Mouse (Mus musculus): ENCODE results near the gene Rab29. TPM values are rescaled to one million over a fixed set of nuclear protein-coding genes. Genes with fewer than 3 reads are reported as not detected.

Gene Rab29
- polyA plus RNA-seq, 1 experiment from 2014 or later: 8.6 TPM

- H3K27ac ChIP-seq: no peak overlapping the region
- WGBS: 87% methylated on average over 8 of the region's 8 CpGs
- H3K4me1 ChIP-seq: peaks cover 37% of the 10 kb centered on the region
- H3K4me3 ChIP-seq: no peak overlapping the region
- no peak for DNase-seq (ENCODE audit: low spot score)
- H3K36me3 ChIP-seq: peaks cover 61% of the 10 kb centered on the region
- no peaks in the 10 kb centered on the region for H3K27me3 ChIP-seq (ENCODE audit: low read depth, poor library complexity, severe bottlenecking)
- H3K9me3 ChIP-seq (replicated peaks): no peaks in the 10 kb centered on the region
Measured at GRCm38 (mm10) chr1:131830971-131831641, 35.9 kb upstream of the Rab29 start.

- Histone ChIP-seq H3K27me3 (ENCODE audit: low read depth, poor library complexity, severe bottlenecking) (no peaks in the 10 kb centered on the region), H3K36me3 (peaks cover 82% of the 10 kb centered on the region), H3K27ac (no peak overlapping the region), H3K4me1 (no peaks in the 10 kb centered on the region), H3K9me3 (replicated peaks) (no peaks in the 10 kb centered on the region), H3K4me3 (no peak overlapping the region)
- 85% methylated on average over 3 of the region's 3 CpGs for WGBS
- DNase-seq (ENCODE audit: low spot score): no peak
Measured at GRCm38 (mm10) chr1:131837035-131837434, 30.0 kb upstream of the Rab29 start.

- WGBS: 86% methylated on average over 5 of the region's 5 CpGs
- no peak overlapping the region for H3K4me3 ChIP-seq
- H3K4me1 ChIP-seq: no peaks in the 10 kb centered on the region
- peaks cover 83% of the 10 kb centered on the region for H3K36me3 ChIP-seq
- H3K9me3 ChIP-seq (replicated peaks): no peaks in the 10 kb centered on the region
- DNase-seq (ENCODE audit: low spot score): no peak
- H3K27ac ChIP-seq: no peak overlapping the region
- no peaks in the 10 kb centered on the region for H3K27me3 ChIP-seq (ENCODE audit: low read depth, poor library complexity, severe bottlenecking)
Measured at GRCm38 (mm10) chr1:131838542-131838941, 28.5 kb upstream of the Rab29 start.

- Histone ChIP-seq H3K27ac (no peak overlapping the region), H3K4me1 (no peaks in the 10 kb centered on the region), H3K9me3 (replicated peaks) (no peaks in the 10 kb centered on the region), H3K4me3 (no peak overlapping the region), H3K27me3 (ENCODE audit: low read depth, poor library complexity, severe bottlenecking) (no peaks in the 10 kb centered on the region), H3K36me3 (peaks cover 83% of the 10 kb centered on the region)
- 58% methylated on average over 2 of the region's 2 CpGs for WGBS
- DNase-seq (ENCODE audit: low spot score): no peak
Measured at GRCm38 (mm10) chr1:131839279-131839678, 27.7 kb upstream of the Rab29 start.

GRCm38 (mm10) chr1:131842221-131842620, 24.8 kb upstream of the Rab29 start:
- H3K27ac ChIP-seq: no peak overlapping the region
- no peak for DNase-seq (ENCODE audit: low spot score)
- no peaks in the 10 kb centered on the region for H3K9me3 ChIP-seq (replicated peaks)
- no peaks in the 10 kb centered on the region for H3K27me3 ChIP-seq (ENCODE audit: low read depth, poor library complexity, severe bottlenecking)
- 91% methylated on average over 4 of the region's 4 CpGs for WGBS
- H3K4me1 ChIP-seq: no peaks in the 10 kb centered on the region
- H3K36me3 ChIP-seq: peaks cover 88% of the 10 kb centered on the region
- H3K4me3 ChIP-seq: no peak overlapping the region

- 92% methylated on average over 10 of the region's 10 CpGs for WGBS
- no peak overlapping the region for H3K4me3 ChIP-seq
- H3K4me1 ChIP-seq: no peaks in the 10 kb centered on the region
- no peaks in the 10 kb centered on the region for H3K9me3 ChIP-seq (replicated peaks)
- DNase-seq (ENCODE audit: low spot score): no peak
- no peaks in the 10 kb centered on the region for H3K27me3 ChIP-seq (ENCODE audit: low read depth, poor library complexity, severe bottlenecking)
- H3K27ac ChIP-seq: no peak overlapping the region
- peaks cover 91% of the 10 kb centered on the region for H3K36me3 ChIP-seq
Measured at GRCm38 (mm10) chr1:131843758-131844157, 23.3 kb upstream of the Rab29 start.

GRCm38 (mm10) chr1:131844883-131845282, 22.1 kb upstream of the Rab29 start:
- Histone ChIP-seq H3K4me1 (no peaks in the 10 kb centered on the region), H3K27me3 (ENCODE audit: low read depth, poor library complexity, severe bottlenecking) (no peaks in the 10 kb centered on the region), H3K27ac (no peak overlapping the region), H3K9me3 (replicated peaks) (no peaks in the 10 kb centered on the region), H3K4me3 (no peak overlapping the region), H3K36me3 (peaks cover 79% of the 10 kb centered on the region)
- DNase-seq (ENCODE audit: low spot score): no peak
- WGBS: 76% methylated on average over 8 of the region's 8 CpGs

- Histone ChIP-seq H3K9me3 (replicated peaks) (no peaks in the 10 kb centered on the region), H3K27ac (no peak overlapping the region), H3K4me1 (no peaks in the 10 kb centered on the region), H3K4me3 (no peak overlapping the region), H3K27me3 (ENCODE audit: low read depth, poor library complexity, severe bottlenecking) (no peaks in the 10 kb centered on the region), H3K36me3 (peaks cover 66% of the 10 kb centered on the region)
- 79% methylated on average over 5 of the region's 5 CpGs for WGBS
- DNase-seq (ENCODE audit: low spot score): peak; percentile 38
Measured at GRCm38 (mm10) chr1:131846255-131846654, 20.8 kb upstream of the Rab29 start.

GRCm38 (mm10) chr1:131861811-131862210, 5.2 kb upstream of the Rab29 start:
- H3K4me3 ChIP-seq: no peak overlapping the region
- no peaks in the 10 kb centered on the region for H3K9me3 ChIP-seq (replicated peaks)
- no peaks in the 10 kb centered on the region for H3K36me3 ChIP-seq
- H3K27me3 ChIP-seq (ENCODE audit: low read depth, poor library complexity, severe bottlenecking): no peaks in the 10 kb centered on the region
- 75% methylated on average over 4 of the region's 4 CpGs for WGBS
- no peaks in the 10 kb centered on the region for H3K4me1 ChIP-seq
- DNase-seq (ENCODE audit: low spot score): no peak
- H3K27ac ChIP-seq: no peak overlapping the region

GRCm38 (mm10) chr1:131865596-131865995, 1.4 kb upstream of the Rab29 start:
- no peaks in the 10 kb centered on the region for H3K9me3 ChIP-seq (replicated peaks)
- H3K4me3 ChIP-seq: no peak overlapping the region
- DNase-seq (ENCODE audit: low spot score): no peak
- peaks cover 7% of the 10 kb centered on the region for H3K4me1 ChIP-seq
- peaks cover 11% of the 10 kb centered on the region for H3K27me3 ChIP-seq (ENCODE audit: low read depth, poor library complexity, severe bottlenecking)
- no peaks in the 10 kb centered on the region for H3K36me3 ChIP-seq
- 79% methylated on average over 5 of the region's 5 CpGs for WGBS
- H3K27ac ChIP-seq: no peak overlapping the region

- 78% methylated on average over 6 of the region's 6 CpGs for WGBS
- H3K27ac ChIP-seq: no peak overlapping the region
- no peaks in the 10 kb centered on the region for H3K36me3 ChIP-seq
- DNase-seq (ENCODE audit: low spot score): no peak
- peak overlapping the region; percentile 69; the same call in 1 of the 2 replicates for H3K4me3 ChIP-seq
- peaks cover 7% of the 10 kb centered on the region for H3K4me1 ChIP-seq
- peaks cover 11% of the 10 kb centered on the region for H3K27me3 ChIP-seq (ENCODE audit: low read depth, poor library complexity, severe bottlenecking)
- no peaks in the 10 kb centered on the region for H3K9me3 ChIP-seq (replicated peaks)
Measured at GRCm38 (mm10) chr1:131866304-131866999, 572 bp upstream of the Rab29 start.

GRCm38 (mm10) chr1:131867946-131868290, 894 bp downstream of the Rab29 start:
- Histone ChIP-seq H3K4me1 (peaks cover 7% of the 10 kb centered on the region), H3K36me3 (no peaks in the 10 kb centered on the region), H3K27me3 (ENCODE audit: low read depth, poor library complexity, severe bottlenecking) (peaks cover 11% of the 10 kb centered on the region), H3K4me3 (peak overlapping the region; percentile 69), H3K27ac (peak overlapping the region; percentile 67), H3K9me3 (replicated peaks) (no peaks in the 10 kb centered on the region)
- 19% methylated on average over 10 of the region's 10 CpGs for WGBS
- DNase-seq (ENCODE audit: low spot score): no peak

- no peaks in the 10 kb centered on the region for H3K36me3 ChIP-seq
- WGBS: 85% methylated on average over 2 of the region's 2 CpGs
- H3K9me3 ChIP-seq (replicated peaks): no peaks in the 10 kb centered on the region
- no peak for DNase-seq (ENCODE audit: low spot score)
- H3K27ac ChIP-seq: no peak overlapping the region
- no peak overlapping the region for H3K4me3 ChIP-seq
- H3K27me3 ChIP-seq (ENCODE audit: low read depth, poor library complexity, severe bottlenecking): peaks cover 11% of the 10 kb centered on the region
- H3K4me1 ChIP-seq: peaks cover 7% of the 10 kb centered on the region
Measured at GRCm38 (mm10) chr1:131869561-131869960, 2.5 kb downstream of the Rab29 start.
